Mouse (Mus musculus) thymus, postnatal 0 days (tissue): ENCODE measurements around the gene Hist1h3e. TPM values are rescaled to one million over a fixed set of nuclear protein-coding genes. Genes with fewer than 3 reads are reported as not detected.
"Not testable (repeated sequence)": the region's sequence is repeated elsewhere in the genome, so short reads cannot be mapped to it uniquely, and the experiment has no call there.

Source experiments
- DNase-seq: peaks from one replicate; pipeline ENCODE4 v3.0.0-alpha.2; 2015; ENCODE audit warnings: low spot score
- polyA plus RNA-seq: library from polyadenylated mRNA; unstranded; fragments of >200 nt; fragmentation: Nextera tagmentation; extraction: Ambion mirVana; gene quantifications from 2 replicates; pipeline ENCODE4 v1.2.1, GENCODE M21; 2015

Gene Hist1h3e
- polyA plus RNA-seq, 1 experiment from 2014 or later: 20.8 TPM

DNA sequence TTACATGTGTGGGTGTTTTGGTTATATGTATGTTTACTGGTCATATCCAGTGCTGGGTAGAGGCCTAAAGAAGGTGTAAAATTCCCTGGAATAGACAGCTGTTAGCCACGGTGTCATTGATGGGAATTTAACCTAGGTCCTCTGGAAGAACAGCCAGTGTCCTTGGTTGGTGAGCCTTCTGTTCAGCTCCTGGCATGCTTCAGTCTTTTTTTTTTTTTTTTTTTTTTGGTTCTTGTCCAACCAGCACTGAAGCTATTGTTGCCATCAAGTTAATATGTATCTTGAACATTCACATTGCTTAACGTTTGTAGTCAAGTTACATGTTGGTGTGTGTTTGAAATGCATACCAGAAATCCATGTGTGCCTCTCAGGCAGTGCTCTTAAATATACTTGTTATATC is 2.3 kb upstream of the Hist1h3e start:
- no peak for DNase-seq

DNA sequence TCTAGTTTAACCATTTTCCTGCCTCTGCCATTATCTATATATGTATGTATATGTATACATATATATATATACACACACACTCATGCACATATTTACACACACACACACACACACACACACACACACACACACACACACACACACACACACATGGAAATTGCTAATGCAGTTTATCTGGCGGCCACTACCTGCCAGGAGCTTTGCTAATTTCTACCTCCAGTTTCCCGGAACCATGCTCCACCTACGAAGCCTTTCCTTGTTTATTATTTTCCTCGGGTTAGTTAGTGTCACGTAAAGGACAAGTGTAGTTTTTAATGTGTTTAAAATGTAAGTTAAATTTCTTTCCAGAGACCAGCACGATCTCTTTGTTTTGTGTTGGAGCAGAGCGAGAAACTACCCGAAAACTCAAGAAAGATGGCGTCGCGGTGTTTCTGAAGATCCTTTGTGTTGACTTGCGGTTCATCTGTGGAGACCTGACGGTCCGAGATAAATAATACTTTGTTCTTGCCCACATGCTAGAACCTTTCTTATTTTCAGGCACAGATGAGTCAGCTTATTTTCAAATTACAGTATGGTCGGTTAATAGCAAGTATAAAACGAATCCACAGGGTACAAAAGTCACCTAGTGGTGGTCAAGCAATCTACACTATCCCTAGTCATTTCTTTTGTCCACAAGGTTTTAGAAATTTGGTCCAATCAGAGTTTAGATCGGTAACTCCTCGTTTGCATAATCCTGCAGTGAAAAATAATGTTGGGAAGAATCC is 712 bp upstream of the Hist1h3e start:
- peak; percentile 65 for DNase-seq

DNA sequence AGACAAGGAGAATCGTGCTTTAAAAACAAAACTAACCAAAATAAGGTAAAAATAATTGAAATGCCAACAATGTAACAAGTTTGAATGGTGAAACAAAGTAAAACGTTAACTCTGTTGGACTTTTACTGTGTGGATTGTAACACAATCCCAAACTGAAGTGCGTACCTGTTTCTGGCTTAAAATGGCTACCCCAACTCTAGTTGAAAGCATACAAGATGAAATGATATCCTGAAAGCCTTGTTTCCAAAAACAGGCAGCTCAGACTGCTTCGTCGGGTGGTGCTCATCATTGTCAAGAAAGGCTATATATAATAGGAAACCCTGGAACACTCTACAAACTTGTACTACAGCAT is 662 bp downstream of the Hist1h3e start:
- not testable (repeated sequence) for DNase-seq

DNA sequence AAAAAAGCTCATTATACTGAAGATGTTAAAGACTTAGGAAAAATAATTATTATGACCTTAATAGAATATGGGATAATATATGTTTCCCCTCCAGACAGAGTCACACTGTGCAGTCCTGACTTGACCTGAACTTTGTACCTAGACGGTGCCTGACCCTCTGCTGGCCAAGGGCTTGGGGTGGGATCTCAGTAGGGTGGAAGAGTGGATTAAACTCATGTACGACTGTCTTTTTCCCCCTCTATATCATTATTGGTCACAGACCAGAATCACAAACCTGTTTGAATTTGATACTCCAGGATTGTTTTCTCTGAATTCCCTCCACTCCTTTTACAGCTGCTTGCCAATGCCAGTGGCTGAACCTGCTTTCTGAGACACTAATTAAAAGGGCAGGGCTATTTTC is 1.5 kb downstream of the Hist1h3e start:
- DNase-seq: not testable (repeated sequence)

DNA sequence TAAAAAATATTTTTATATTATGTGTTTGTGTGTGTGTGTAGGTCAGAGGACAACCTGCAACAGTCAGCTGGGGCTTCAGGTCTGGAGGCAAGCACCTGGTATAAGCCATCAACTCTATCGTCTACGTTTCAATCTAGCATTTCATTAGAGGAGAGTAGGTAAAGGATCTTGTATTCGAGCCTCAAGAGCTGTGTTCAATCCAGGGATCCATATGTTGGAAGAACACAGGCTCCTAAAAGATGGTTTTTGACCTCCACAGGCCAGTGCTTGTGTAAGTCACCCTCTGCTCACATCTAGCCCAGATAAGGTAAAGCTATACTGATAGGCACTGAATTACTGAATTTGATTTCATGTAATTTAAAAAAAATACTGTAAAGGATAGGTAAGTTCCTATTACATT is 5.3 kb downstream of the Hist1h3e start:
- DNase-seq: no peak

DNA sequence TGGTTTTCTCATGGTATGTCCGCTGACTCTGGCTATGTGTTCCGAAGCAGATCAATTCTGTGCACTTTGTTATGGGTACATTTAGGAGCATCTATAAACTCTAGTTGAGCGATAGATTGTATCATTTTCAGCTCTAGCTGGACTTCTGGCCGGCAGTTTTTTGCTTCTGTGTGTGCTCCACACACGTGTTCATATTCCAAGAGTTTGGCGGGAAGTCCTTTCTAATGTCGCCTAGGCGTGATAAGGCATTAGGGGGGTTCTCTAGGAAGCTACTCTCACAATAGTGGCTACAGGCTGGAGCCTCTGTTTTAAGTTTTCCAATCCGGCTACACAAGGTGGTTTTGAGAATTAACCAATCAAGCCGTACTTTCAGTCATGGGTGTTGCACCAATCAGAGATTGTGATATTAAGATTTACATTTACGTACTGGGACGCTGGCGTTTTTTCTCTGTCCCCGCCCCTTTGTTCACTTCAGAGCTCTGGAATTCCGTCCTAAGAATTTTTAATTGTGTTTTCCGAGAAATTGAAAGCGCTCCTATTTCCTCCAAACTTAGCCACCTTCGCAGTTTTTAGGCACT is 6.2 kb downstream of the Hist1h3e start:
- DNase-seq: peak; percentile 88

DNA sequence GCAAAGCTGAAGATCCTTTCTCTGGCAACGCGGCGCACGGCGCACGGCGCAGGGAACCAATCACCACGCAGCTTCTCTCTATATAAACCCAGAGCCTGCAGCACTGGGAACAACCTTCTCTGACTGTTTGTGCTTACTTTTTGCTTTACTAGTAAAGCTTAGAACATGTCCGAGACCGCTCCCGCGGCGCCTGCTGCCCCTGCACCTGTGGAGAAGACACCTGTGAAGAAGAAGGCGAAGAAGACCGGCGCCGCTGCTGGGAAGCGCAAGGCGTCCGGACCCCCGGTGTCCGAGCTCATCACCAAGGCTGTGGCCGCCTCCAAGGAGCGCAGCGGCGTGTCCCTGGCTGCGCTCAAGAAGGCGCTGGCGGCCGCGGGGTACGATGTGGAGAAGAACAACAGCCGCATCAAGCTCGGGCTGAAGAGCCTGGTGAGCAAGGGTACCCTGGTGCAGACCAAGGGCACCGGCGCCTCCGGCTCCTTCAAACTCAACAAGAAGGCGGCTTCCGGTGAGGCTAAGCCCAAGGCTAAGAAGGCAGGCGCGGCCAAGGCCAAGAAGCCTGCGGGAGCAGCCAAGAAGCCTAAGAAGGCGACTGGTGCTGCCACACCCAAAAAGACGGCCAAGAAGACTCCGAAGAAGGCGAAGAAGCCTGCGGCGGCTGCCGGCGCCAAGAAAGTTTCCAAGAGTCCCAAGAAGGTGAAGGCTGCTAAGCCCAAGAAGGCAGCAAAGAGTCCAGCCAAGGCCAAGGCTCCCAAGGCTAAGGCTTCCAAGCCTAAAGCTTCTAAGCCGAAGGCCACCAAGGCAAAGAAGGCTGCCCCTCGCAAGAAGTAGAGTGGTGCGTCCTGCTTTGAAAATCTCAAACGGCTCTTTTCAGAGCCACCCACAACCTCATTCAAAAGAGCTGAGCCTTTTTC is 7.0 kb downstream of the Hist1h3e start:
- DNase-seq: peak; percentile 93

DNA sequence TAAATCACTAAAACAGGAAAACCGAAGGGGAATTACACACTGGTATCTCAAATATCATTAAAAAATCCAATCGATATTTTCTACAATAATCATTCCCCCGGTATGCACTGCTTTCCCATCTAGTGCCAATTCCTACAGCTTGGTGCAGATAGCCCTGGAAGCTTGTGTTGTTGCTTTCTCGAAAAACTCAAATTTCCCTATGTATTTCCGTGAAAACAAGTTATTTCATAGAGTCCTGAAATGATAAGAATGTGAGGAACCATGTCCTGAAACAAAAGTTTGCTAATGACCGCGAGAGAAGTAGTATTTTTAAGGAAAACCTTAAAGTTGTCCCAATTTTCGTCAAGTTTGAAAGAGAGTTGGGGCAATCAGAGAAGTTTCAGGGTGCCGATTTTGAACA is 7.8 kb downstream of the Hist1h3e start:
- no peak for DNase-seq

DNA sequence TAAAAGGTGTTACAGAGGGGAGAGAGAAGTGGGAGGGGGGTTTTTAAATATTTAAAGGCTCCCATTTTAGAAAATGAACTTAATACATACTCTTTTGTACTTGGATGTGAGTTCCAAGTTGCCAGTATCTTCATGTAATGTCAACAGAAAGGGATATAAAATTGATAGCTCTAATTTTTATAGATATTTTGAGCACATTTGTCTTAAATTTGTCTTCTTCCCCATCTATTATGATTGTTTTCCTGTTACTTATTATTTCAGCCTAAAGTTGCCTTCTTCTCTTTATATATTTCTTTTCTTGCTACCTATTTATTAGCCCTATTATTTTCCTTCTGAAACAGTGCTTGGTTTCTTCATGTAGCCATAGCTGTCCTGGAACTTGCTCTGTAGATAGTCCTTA is 9.2 kb downstream of the Hist1h3e start, which contains the start of gene Hist1h1d:
Hist1h1d (plus strand) TSS at position 301 of the 400 bp plus-strand sequence.
- no peak for DNase-seq

DNA sequence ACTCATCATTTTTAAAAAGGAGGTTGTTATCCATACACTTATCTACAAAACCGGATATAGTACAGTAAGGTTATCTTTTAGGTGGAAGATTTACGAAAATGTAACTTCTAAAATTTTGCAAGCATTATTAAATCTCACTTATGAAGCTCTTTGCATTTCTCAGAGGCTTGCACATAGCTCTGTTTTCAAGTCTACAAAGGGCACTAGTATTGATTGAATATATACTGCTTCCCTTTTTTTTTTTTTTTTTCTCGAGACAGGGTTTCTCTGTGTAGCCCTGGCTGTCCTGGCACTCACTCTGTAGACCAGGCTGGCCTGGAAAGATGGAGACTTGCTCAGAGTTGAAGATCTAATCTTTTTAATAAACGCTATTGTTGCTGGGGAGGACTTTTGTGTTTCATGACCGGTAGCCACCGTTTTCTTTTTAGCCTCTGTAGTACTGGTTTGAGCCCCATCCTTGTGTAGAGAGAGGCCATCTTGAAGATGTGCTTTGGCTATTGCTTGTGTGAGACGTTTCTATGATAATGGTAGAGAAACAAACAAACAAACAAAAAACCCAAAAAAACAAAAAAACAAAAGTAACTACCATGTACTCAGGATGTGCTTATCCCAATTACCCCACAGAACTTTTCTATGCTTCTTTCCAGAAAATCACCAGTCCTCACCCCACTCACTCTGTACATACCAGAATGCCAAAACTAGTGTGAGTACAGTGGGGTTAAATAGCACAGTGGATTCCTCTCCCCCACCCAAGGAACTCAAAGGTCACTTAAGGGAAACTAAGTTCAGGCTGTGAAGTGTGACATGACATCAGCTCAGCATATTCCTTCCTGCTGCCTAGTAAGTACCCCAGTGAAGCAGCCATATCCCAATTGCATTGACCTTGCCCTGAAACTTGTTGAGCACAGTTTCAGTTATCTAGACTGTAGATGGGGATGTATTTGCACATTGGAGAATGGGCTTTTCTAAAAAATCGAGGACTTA is 9.9 kb downstream of the Hist1h3e start:
- DNase-seq: no peak

DNA sequence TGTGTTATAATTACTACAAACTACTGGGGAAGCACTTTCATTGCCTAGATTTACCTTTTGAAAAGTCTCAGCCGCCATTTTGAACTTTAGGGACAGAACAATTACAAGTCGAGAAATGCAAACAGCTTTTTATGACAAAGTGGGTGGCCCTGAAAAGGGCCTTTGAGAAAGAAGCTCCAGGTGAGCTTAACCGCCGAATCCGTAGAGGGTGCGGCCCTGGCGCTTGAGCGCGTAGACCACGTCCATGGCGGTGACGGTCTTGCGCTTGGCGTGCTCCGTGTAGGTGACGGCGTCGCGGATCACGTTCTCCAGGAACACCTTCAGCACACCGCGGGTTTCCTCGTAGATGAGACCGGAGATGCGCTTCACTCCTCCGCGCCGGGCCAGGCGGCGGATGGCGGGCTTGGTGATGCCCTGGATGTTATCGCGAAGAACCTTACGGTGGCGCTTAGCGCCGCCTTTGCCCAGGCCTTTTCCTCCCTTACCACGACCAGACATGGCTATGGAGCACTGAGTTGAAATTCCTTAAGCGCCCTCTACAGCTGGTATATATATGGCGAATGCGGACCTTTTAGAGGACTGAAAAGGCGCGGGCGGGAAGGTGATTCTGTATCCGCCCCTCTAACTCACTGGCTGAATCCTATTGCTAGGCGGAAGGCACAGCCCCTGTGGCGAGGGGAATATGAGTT is 10.9 kb downstream of the Hist1h3e start, which contains the start of gene Hist1h4f:
Hist1h4f (minus strand) TSS at position 503 of the 689 bp plus-strand sequence.
- peak; percentile 93 for DNase-seq

DNA sequence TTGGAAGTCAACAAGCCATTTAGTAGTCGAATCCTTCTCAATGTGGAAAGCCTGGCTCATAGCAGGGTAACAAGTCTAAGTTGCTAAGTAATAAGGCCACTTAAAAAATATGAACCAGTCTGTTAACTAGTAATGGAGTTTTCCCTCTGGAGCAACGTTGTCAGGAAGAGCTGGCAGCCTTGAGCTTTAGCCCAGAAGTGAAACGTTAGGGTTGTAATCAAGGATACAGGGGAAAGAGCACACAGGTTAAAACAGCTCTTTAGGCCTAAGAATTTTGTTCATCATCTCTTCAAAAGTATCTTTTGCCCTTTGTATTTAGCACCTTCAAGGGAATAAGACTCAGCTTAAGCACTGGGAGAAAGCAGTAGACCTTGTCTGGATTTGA is 11.4 kb downstream of the Hist1h3e start:
- DNase-seq: peak; percentile 33

DNA sequence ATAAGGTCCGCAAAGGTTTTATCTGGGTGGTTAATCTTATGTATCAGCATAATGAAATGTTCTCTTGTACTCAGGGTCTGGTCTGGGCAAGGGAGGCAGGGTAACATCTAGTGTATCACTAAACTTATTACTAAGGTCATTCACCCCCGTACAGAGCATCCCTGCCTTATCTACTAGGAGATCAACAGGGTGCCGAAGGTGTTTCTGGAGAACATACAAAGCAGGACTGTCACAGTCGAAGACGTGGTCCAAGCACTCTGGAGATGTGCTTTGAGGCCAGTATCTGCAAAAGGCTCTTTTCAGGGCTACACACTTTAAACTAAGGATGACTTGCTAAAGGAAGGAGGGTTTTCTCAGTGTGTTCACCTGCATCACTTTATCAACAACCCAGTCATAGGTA is 15.5 kb downstream of the Hist1h3e start:
- DNase-seq: no peak

DNA sequence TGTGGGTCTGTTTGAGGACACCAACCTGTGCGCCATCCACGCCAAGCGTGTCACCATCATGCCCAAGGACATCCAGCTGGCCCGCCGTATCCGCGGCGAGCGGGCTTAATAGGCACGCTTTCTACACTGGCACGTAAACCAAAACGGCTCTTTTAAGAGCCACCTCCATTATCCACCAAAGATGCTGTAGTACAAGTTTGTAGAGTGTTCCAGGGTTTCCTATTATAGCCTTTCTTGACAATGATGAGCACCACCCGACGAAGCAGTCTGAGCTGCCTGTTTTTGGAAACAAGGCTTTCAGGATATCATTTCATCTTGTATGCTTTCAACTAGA is 17.4 kb downstream of the Hist1h3e start:
- not testable (repeated sequence) for DNase-seq

DNA sequence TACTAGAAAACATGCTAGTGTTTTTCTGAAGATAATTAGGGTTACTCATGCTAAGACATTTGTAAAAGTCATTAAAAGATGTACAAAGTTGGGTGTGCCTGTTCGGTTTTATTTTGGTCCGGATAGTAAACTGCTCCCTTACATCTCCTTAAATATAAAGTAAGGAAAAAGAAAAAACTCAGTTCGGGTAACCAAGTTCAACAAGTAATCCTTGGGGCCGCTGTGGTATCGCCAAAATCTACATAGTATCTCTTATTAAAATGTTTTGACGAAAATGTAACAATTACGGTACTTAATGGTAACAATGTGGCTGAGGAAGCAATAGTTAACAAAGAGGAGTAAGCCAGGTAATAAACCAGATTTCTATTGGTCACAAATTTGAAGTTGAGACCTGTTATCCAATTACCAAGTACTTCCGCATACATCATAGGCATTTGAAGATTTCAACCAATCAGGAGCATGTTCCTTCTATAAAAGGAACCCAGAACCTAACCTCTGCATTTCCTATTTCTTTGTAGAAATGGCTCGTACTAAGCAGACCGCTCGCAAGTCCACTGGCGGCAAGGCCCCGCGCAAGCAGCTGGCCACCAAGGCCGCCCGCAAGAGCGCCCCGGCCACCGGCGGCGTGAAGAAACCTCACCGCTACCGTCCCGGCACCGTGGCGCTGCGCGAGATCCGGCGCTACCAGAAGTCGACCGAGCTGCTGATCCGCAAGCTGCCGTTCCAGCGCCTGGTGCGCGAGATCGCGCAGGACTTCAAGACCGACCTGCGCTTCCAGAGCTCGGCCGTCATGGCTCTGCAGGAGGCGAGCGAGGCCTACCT is 18.0 kb downstream of the Hist1h3e start, which contains the start of gene Hist1h3f:
Hist1h3f (plus strand) TSS at position 88 of the 822 bp plus-strand sequence.
- DNase-seq: peak; percentile 95

DNA sequence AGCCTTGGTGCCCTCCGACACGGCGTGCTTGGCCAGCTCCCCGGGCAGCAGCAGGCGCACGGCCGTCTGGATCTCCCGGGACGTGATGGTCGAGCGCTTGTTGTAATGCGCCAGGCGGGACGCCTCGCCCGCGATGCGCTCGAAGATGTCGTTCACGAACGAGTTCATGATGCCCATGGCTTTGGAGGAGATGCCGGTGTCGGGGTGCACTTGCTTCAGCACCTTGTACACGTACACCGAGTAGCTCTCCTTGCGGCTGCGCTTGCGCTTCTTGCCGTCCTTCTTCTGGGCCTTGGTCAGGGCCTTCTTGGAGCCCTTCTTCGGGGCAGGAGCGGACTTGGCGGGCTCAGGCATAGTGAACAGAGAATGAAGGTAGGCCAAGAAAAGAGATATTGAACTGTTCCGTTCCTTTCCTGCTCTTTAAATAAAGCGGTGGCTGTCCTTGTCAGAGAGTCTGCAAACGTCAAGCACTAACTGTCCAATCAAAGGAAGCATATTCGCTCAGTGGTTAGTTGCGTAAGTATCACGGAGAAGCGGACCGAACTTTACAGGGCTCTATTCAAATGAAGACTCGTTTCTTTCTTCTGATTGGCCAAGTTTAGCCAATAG is 19.1 kb downstream of the Hist1h3e start, which contains the start of gene Hist1h2bh:
Hist1h2bh (minus strand) TSS at position 394 of the 609 bp plus-strand sequence.
- DNase-seq: peak; percentile 95

DNA sequence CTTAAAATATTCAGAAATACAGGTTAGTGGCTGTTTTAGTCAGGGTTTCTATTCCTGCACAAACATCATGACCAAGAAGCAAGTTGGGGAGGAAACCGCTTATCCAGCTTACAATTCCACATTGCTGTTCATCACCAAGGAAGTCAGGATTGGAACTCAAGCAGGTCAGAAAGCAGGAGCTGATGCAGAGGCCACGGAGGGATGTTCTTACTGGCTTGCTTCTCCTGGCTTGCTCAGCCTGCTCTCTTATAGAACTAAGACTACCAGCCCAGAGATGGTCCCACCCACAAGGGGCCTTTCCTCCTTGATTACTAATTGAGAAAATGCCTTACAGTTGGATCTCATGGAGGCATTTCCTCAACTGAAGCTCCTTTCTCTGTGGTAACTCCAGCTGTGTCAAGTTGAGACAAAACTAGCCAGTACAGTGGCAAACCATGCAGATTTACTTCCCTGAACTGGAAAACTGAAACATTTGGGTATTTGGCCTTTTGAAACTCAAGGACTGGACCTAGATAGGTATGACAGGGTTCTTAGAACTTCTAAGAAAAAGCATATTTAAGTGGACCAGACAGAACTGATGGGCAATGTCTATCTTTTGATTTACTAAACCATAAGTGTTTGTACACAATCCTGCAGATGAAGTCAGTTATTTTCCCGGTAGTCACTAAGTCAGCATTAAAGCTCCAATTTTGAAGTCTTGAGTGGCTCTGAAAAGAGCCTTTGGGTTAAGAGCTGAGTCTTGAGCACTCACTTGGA is 19.8 kb downstream of the Hist1h3e start:
- peak; percentile 40 for DNase-seq

DNA sequence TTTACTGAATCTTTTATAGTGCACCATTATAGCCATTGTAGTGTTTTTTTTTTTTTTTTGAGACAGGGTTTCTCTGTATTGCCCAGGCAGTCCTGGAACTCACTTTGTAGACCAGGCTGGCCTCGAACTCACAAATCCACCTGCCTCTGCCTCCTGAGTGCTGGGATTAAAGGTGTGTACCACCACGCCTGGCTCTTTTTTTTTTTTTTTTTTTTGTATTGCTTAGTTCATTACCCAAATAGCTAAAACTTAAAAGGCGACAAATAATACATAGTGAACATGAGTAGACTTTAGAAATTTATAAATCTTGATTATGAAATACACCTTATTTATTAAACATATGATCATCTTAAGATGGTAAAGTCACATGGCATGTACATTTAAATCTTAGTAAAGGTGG is 20.7 kb downstream of the Hist1h3e start:
- DNase-seq: no peak
